Mouse (Mus musculus): Measurements from ENCODE around the gene 1700020A23Rik.
A peak's percentile ranks its signal among the peaks of the same experiment; 100 is the strongest.

1700020A23Rik gene

DNA sequence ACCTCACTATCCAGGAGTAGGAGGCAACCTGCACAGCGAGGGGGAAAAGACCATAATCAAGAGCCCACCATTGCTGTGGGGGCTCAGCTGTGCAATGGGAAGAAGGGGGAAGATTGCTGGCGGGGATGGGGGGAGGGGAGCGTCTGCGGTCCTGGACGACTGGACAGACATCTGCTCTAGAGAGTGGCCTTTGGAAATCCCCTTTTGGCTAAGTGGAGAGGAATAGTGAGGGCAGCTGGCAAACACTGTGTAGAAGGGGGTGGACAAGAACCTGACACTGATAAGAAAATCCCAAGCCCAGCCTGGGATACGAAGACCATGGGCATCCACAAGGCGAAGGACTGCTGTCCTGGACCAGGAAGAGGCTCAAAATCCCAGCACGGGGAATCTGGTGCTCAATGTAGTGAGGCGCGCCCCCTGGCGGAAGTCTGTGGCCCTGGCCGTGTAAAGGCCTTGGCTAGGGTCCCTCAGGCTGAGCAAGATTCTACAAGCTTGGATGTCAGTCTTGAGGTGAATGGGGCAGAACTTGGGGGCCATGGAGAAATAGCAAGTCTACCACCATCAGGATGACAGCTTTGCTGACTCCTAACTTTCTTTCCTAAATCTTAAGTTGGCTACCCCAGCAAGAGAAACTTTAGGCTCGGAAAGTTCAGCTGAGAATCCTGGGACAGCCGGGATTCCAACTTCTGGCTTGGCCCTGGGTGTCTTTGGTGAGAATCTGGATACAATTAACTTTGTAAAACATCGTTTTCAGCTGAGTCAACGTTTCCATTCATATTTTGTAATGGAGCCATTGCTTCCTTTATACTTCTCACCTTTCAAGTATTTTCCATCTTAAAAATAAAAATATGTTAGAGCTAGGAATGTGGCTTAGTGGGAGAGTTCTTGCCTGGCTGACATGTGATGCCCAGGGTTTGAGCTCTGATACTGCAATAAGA lies 6.8 kb downstream of the 1700020A23Rik start:
- DNase-seq (ENCODE audit: low spot score) = peak; percentile 94

GRCm38 (mm10) chr2:130412775-130413174 lies 7.7 kb downstream of the 1700020A23Rik start:
- no peak for DNase-seq (ENCODE audit: low spot score)

DNA sequence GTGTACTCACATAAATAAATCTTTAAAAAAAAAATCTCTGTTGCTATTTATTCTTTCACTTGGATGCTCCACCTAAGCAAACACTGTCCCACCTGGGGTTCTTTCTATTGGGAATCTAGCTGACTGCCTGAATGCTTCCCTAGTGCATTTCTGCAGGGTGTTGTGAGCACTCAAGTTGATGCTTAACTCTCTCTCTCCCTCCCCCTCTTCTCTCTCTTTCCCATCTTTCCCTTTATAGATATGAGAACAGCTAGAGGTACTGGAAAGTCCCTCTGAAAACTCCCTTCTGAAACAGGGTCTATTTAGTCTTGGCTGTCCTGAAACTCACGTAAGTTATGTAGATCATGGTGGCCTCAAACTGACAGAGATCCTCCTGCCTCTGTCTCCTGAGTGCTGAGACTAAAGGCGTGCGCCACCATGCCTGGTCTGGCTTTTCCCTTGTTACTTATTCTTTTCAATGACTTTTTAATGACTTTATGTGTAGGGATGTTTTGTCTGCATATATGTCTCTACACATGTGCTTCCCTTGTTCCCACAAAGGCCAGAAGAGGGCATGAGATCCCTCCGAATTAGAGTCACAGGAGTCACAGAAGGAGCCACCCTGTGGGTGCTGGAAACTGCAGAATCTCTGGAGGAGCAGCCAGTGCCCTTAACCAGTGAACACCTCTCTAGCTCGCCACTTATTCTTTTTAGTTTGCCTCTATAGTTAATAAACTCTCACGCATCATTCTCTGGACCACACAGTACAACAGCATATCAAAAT lies 9.2 kb downstream of the 1700020A23Rik start:
- DNase-seq (ENCODE audit: low spot score) = no peak

- DNase-seq (ENCODE audit: low spot score) = no peak
Measured at GRCm38 (mm10) chr2:130421781-130422620, 16.9 kb downstream of the 1700020A23Rik start.

DNA sequence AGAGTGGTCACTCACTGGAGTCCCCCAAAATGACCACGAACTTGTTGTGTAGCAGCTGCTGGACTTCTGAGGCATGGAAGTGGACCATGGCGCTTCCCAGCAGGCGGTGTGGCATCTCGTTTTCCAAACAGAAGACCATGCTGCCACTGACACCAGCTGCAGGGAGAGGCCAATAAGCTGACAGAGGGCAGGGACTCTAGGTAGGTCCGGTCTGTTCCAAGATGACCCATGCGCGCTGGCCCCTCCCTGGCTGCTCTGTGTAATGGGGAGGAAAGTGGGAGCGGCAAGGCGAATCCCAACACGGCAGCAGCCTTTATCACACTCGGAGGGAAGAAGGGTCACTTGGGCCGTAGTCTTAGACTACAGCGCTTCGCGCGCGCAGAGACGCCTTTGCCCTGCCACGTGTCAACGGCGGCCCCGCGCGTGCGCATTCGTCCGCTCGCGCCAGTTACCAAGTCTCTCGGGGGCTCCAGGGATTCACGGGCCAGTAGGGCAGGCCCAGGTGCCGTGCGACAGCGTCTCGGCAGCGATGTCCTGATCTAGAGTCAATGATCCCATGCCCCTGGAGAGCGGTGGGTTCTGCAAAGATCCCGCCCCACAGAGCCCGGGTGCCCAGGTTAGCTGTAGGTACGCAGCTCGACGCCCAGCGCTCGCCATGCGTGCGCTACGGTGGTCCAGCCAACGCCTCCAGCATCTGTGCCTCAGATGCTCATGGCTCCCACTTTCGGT lies 18.5 kb downstream of the 1700020A23Rik start:
- DNase-seq (ENCODE audit: low spot score) = peak; percentile 84

GRCm38 (mm10) chr2:130424126-130424853 lies 19.2 kb downstream of the 1700020A23Rik start, which contains the start of the genes Vps16 and Pced1a:
Gene Vps16, plus strand, starts transcription at chr2:130424339.
Gene Pced1a, minus strand, starts transcription at chr2:130424701.
- peak; percentile 93 for DNase-seq (ENCODE audit: low spot score)

DNA sequence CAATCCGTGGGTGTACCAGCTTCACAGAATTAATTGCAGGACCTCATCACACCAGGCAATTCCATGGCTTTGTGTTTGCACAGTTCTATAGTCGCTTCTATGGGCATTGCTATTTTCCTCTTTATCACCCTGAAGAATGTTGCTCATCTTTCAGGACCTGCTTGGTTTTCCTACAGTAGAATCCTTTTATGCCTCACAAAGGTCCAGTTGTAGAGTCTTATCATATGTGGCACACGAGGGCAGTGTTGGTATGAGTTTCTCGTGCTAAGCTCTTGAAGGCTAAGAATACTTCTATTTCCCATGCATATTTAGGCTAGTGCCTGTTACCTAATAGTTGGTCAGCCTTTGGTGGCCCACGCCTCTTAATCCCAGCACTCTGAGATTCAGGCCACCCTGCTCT lies 20.1 kb downstream of the 1700020A23Rik start:
- peak; percentile 27 for DNase-seq (ENCODE audit: low spot score)

DNA sequence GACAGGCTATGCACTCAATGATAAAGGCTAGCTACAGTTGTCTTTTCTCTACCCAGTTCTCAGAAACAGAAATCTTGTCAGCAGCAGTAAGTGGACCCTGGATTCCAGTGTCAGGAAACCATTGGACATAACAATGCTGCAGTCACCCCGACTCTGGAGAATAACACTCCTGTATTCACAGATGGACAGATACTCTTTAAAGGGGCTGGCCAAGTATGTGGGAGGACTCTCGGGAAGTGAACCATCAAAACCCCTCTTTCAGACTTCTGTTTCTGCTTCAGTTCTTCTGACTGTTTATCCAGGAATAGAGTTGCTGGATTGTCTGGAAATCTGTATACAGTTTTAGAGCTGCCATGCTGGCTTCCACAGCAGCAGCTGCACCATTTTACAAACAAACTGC lies 24.8 kb downstream of the 1700020A23Rik start:
- no peak for DNase-seq (ENCODE audit: low spot score)

DNA sequence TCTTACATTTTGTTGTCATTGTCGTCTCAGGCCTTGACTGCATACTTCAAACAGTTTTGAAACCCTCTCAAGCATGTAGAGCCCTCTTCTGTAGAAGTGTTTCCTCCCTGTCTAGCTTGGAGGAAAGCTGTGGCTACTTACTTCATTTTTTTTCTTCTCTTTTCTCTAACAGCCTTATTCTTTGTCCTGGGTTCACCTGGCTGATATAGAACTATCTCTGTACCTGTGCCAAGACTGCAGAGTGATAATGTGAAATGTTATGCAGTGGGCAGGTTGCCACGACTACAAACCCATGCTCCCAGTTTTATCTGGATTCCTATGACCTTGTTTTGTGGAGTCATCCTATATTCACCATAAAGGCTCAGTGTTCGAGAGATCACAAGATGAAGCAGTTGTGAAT lies 25.4 kb downstream of the 1700020A23Rik start:
- DNase-seq (ENCODE audit: low spot score) = no peak

GRCm38 (mm10) chr2:130432157-130432556 lies 27.1 kb downstream of the 1700020A23Rik start:
- DNase-seq (ENCODE audit: low spot score) = no peak

DNA sequence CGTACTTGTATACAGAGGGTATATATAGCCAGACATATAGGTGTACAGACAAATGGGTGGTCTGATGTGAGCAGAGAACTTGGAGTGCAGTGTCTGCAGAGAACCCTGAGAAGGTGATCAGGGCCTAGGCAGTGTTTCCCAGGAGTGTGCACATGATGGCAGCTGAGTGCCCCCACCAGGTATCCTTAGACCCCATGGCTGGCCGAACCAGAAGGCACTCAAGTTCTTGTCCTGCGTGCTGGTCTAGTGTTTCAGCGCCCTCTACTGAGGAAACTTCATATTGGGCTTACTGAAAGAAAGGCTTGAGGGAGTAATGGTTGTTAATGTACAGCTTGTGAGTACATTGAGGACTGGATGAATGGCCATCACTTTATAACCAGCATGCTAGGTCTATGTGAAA lies 28.1 kb downstream of the 1700020A23Rik start:
- peak; percentile 82 for DNase-seq (ENCODE audit: low spot score)

- no peak for DNase-seq (ENCODE audit: low spot score)
Measured at GRCm38 (mm10) chr2:130436769-130437168, 31.7 kb downstream of the 1700020A23Rik start.

DNA sequence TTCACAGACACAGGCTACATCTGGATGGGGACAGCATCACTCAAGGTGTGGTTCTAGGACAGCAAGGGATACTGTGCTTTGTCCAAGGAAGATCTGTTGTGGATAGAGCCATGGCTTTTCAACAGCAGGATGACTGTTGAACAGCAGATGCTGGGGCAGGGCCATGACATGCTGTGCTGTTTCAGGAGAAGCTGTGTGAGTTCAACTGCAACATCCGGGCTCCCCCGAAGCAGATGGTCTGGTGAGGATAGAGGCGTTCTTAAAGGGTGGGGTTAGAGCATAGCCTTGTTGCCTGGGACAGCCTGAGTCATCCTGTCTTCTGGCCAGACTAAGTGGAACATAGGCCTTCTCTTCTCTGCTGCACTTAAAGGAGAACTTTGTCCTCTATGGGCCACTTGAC lies 33.8 kb downstream of the 1700020A23Rik start:
- DNase-seq (ENCODE audit: low spot score) = no peak

DNA sequence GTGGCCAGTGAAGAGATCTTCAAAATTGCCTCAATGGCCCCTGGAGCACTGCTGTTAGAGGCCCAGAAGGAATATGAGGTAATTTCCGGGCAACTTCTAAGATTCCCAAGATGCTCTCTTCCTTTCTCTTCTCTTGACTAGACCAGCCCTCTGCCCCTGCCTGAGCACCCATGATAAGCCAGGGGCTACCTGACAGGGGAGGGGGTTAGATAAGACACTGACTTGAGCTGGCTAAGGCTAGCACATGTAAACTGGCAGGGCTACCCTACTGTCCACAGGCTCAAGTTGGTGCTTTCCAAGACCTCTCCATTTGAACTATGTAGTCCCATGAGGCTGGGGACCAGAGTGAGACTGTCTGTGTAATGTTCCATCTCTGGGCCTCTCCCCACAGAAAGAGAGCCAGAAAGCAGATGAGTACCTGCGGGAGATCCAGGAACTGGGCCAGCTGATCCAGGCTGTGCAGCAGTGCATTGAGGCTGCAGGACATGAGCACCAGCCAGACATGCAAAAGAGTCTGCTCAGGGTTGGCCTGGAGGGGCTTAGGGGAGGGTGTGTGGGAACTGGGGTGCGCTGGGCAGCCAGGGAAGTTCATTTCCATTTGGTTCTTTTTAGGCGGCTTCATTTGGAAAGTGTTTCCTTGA lies 34.9 kb downstream of the 1700020A23Rik start:
- no peak for DNase-seq (ENCODE audit: low spot score)

GRCm38 (mm10) chr2:130442162-130442561 lies 37.1 kb downstream of the 1700020A23Rik start:
- DNase-seq (ENCODE audit: low spot score) = no peak

DNA sequence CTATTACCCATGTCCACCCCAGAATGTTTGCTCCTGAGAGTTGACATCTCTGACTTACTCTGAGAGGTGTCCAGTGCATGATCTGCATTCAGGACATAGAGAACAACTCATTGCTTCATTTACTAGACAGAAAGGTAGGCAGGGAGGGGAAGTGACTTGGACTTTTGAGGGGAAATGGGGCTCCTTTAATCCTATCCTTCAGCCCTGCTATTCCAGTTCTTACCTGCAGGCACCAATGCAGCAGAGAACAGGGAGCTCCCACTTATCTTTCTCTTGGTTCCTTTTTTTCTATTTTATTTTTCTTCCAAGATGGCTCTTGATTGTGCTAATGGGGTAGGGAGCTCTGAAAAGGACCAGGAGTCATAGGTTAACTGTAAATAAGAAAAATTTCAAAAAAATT lies 43.4 kb downstream of the 1700020A23Rik start:
- no peak for DNase-seq (ENCODE audit: low spot score)

- DNase-seq (ENCODE audit: low spot score) = peak; percentile 43
Measured at GRCm38 (mm10) chr2:130449021-130449793, 44.1 kb downstream of the 1700020A23Rik start.

- DNase-seq (ENCODE audit: low spot score) = peak; percentile 90
Measured at GRCm38 (mm10) chr2:130449794-130450433, 44.9 kb downstream of the 1700020A23Rik start, which contains the start of gene Ptpra. Gene Ptpra, plus strand, starts transcription at chr2:130450278.

GRCm38 (mm10) chr2:130450434-130450796 lies 45.4 kb downstream of the 1700020A23Rik start:
- DNase-seq (ENCODE audit: low spot score) = no peak
